Mouse (Mus musculus): ENCODE data around the gene Tlr12.

DNA sequence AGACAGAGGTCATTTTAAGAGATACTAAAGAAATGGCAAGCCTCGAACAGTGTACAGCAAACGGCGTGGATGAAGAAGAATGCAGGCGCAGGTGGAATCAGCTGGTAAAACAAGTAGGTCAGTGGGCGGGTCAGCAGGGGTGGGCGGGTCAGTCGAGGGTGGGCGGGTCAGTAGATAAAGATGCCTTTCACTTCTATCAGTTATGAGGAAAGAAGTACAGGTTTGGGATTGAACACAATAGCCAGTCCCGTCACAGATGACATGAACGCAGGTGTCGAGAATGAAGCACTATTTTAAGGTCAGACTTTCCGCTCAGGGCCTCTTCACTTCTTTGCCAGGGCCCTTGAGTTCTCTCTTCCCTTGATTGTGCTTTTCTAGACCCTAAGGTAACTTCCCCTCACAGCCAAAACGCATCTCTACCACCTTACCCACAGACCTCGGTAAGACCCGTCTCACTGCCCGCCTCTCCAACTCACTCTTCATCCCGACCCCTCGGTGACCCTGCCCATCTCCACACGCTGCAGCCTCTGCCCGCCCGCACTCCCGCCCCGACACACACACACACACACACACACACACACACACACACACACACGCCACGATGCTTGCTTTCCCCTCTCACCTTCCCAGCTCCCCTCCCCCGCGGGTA, 9.0 kb downstream of the Tlr12 start:
- TF ChIP-seq CTCF (IDR thresholded peaks at IDR 0.05; ENCODE audit: low read depth) (no peak), EP300 (IDR thresholded peaks at IDR 0.05; ENCODE audit: low read depth) (no peak)
